Mouse (Mus musculus) myocyte (in vitro differentiated cells): ENCODE data around the gene Abhd12.

Source experiments
- MYOD1 ChIP-seq, 3 experiments: IDR thresholded peaks; one replicate each; pipeline ENCODE4 v1.6.1; 2011; ENCODE audit warnings: control low read depth in 2 of 3, low read depth in 2 of 3, mild to moderate bottlenecking in 2 of 3, moderate library complexity in 1 of 3; ENCODE audit not compliant: insufficient read length in 2 of 3, control insufficient read depth in 1 of 3
- POLR2A ChIP-seq: IDR thresholded peaks from one replicate; pipeline ENCODE4 v1.6.1; 2011; ENCODE audit warnings: low read depth, mild to moderate bottlenecking, control low read depth, moderate library complexity; ENCODE audit not compliant: insufficient read length
- REST ChIP-seq: IDR thresholded peaks from one replicate; pipeline ENCODE4 v1.6.1; 2011; ENCODE audit warnings: mild to moderate bottlenecking, control low read depth, moderate library complexity; ENCODE audit not compliant: insufficient read depth, insufficient read length
- TCF12 ChIP-seq: IDR thresholded peaks from one replicate; pipeline ENCODE4 v1.6.1; 2011; ENCODE audit warnings: mild to moderate bottlenecking, control low read depth; ENCODE audit not compliant: poor library complexity, insufficient read depth, severe bottlenecking

DNA sequence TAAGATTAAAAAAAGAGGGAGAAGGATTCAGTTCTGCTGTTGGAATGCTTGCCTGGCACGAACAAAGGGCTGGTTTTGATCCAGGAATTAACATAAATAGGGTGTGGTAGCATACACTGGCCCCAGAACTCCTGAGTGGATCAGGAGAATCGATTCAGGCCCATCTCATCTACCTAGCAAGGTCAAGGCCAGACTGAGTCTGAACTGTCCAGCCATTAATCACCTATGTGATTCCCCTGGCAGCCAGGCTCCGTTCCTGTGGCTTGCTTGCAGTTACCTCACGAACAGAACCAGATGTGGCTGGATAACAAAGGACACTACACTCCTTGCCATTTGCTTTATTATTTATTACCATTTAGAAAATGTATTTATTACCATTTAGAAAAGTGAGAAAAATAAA is 111.2 kb downstream of the Abhd12 start:
- TF ChIP-seq REST = no peak
- no peak for TF ChIP-seq POLR2A
- no peak for TF ChIP-seq TCF12
- TF ChIP-seq MYOD1 (IDR thresholded peaks at IDR 0.05; ENCODE audit: control insufficient read depth in 1 of 3, insufficient read length in 2 of 3, low read depth in 2 of 3) = no peak
